Mouse (Mus musculus): ENCODE measurements around the gene Dlgap1. TPM values are rescaled to one million over a fixed set of nuclear protein-coding genes. Genes with fewer than 3 reads are reported as not detected.
"Not testable (repeated sequence)": the region's sequence is repeated elsewhere in the genome, so short reads cannot be mapped to it uniquely, and the experiment has no call there.

Gene Dlgap1
- polyA plus RNA-seq, 1 experiment from 2014 or later = 1.6 TPM

- no peaks in the 10 kb centered on the region for H3K9me3 ChIP-seq (ENCODE audit: control insufficient read depth, low read length)
- no peak overlapping the region for H3K4me3 ChIP-seq (ENCODE audit: low read depth, low read length)
- no peak overlapping the region for H3K9ac ChIP-seq (ENCODE audit: low read depth, low read length)
- no peak overlapping the region for H3K27ac ChIP-seq (ENCODE audit: low read depth, low read length)
- H3K4me1 ChIP-seq (replicated peaks; ENCODE audit: control insufficient read depth, insufficient read depth, low read length) = peaks cover 5% of the 10 kb centered on the region; the same call in 1 of the 2 replicates
- H3K4me2 ChIP-seq = no peak overlapping the region
- no peaks in the 10 kb centered on the region for H3K36me3 ChIP-seq (ENCODE audit: control insufficient read depth, insufficient read depth, low read length)
- H3K27me3 ChIP-seq (replicated peaks; ENCODE audit: control insufficient read depth, insufficient read depth, low read length) = peaks cover 11% of the 10 kb centered on the region
- WGBS = 72% methylated on average over 4 of the region's 4 CpGs
- no peak for DNase-seq (ENCODE audit: low spot score)
- no peak for ATAC-seq (replicated peaks; ENCODE audit: low FRiP score)
Measured at GRCm38 (mm10) chr17:70831591-70831990, 862.7 kb downstream of the Dlgap1 start.

- H3K4me2 ChIP-seq = no peak overlapping the region
- WGBS = 54% methylated on average over 9 of the region's 9 CpGs
- peaks cover 11% of the 10 kb centered on the region for H3K27me3 ChIP-seq (replicated peaks; ENCODE audit: control insufficient read depth, insufficient read depth, low read length)
- H3K9ac ChIP-seq (ENCODE audit: low read depth, low read length) = no peak overlapping the region
- ATAC-seq (replicated peaks; ENCODE audit: low FRiP score) (no peak), DNase-seq (ENCODE audit: low spot score) (no peak)
- no peak overlapping the region for H3K4me3 ChIP-seq (ENCODE audit: low read depth, low read length)
- no peaks in the 10 kb centered on the region for H3K9me3 ChIP-seq (ENCODE audit: control insufficient read depth, low read length)
- H3K4me1 ChIP-seq (replicated peaks; ENCODE audit: control insufficient read depth, insufficient read depth, low read length) = peaks cover 5% of the 10 kb centered on the region; the same call in 1 of the 2 replicates
- H3K36me3 ChIP-seq (ENCODE audit: control insufficient read depth, insufficient read depth, low read length) = no peaks in the 10 kb centered on the region
- no peak overlapping the region for H3K27ac ChIP-seq (ENCODE audit: low read depth, low read length)
Measured at GRCm38 (mm10) chr17:70832544-70832943, 863.7 kb downstream of the Dlgap1 start.

GRCm38 (mm10) chr17:70834430-70834965 lies 865.6 kb downstream of the Dlgap1 start:
- no peaks in the 10 kb centered on the region for H3K9me3 ChIP-seq (ENCODE audit: control insufficient read depth, low read length)
- DNase-seq (ENCODE audit: low spot score) = peak; percentile 49
- H3K4me1 ChIP-seq (replicated peaks; ENCODE audit: control insufficient read depth, insufficient read depth, low read length) = peaks cover 5% of the 10 kb centered on the region; the same call in 1 of the 2 replicates
- ATAC-seq (replicated peaks; ENCODE audit: low FRiP score) = peak; percentile 58
- peaks cover 11% of the 10 kb centered on the region for H3K27me3 ChIP-seq (replicated peaks; ENCODE audit: control insufficient read depth, insufficient read depth, low read length)
- WGBS = 1% methylated on average over 29 of the region's 29 CpGs
- H3K9ac ChIP-seq (ENCODE audit: low read depth, low read length) = peak overlapping the region; percentile 38; the same call in 1 of the 2 replicates
- peak overlapping the region; percentile 70 for H3K4me2 ChIP-seq
- H3K4me3 ChIP-seq (ENCODE audit: low read depth, low read length) = peak overlapping the region; percentile 44
- H3K36me3 ChIP-seq (ENCODE audit: control insufficient read depth, insufficient read depth, low read length) = no peaks in the 10 kb centered on the region
- H3K27ac ChIP-seq (ENCODE audit: low read depth, low read length) = 0 out of 2 replicates have a peak overlapping the region, but pooled peaks have one; percentile 55

GRCm38 (mm10) chr17:70835071-70835790 lies 866.4 kb downstream of the Dlgap1 start:
- H3K27ac ChIP-seq (ENCODE audit: low read depth, low read length) = no peak overlapping the region
- no peak for DNase-seq (ENCODE audit: low spot score)
- 0 out of 2 replicates have a peak overlapping the region, but pooled peaks have one; percentile 38 for H3K9ac ChIP-seq (ENCODE audit: low read depth, low read length)

GRCm38 (mm10) chr17:70836820-70837219 lies 867.9 kb downstream of the Dlgap1 start:
- Histone ChIP-seq H3K4me1 (replicated peaks; ENCODE audit: control insufficient read depth, insufficient read depth, low read length) (peaks cover 5% of the 10 kb centered on the region; the same call in 1 of the 2 replicates), H3K9me3 (ENCODE audit: control insufficient read depth, low read length) (no peaks in the 10 kb centered on the region), H3K4me3 (ENCODE audit: low read depth, low read length) (no peak overlapping the region), H3K9ac (ENCODE audit: low read depth, low read length) (no peak overlapping the region), H3K4me2 (no peak overlapping the region), H3K27ac (ENCODE audit: low read depth, low read length) (no peak overlapping the region), H3K27me3 (replicated peaks; ENCODE audit: control insufficient read depth, insufficient read depth, low read length) (peaks cover 11% of the 10 kb centered on the region), H3K36me3 (ENCODE audit: control insufficient read depth, insufficient read depth, low read length) (no peaks in the 10 kb centered on the region)
- WGBS = 69% methylated on average over 7 of the region's 7 CpGs
- DNase-seq (ENCODE audit: low spot score) (no peak), ATAC-seq (replicated peaks; ENCODE audit: low FRiP score) (no peak)

More at GRCm38 (mm10) chr17:70835071-70835790, 866.4 kb downstream of the Dlgap1 start:
- Histone ChIP-seq H3K4me2 (peak overlapping the region; percentile 70), H3K4me1 (replicated peaks; ENCODE audit: control insufficient read depth, insufficient read depth, low read length) (peaks cover 5% of the 10 kb centered on the region; the same call in 1 of the 2 replicates), H3K4me3 (ENCODE audit: low read depth, low read length) (peak overlapping the region; percentile 44), H3K36me3 (ENCODE audit: control insufficient read depth, insufficient read depth, low read length) (no peaks in the 10 kb centered on the region), H3K9me3 (ENCODE audit: control insufficient read depth, low read length) (no peaks in the 10 kb centered on the region), H3K27me3 (replicated peaks; ENCODE audit: control insufficient read depth, insufficient read depth, low read length) (peaks cover 11% of the 10 kb centered on the region)
- 9% methylated on average over 10 of the region's 10 CpGs for WGBS
- ATAC-seq (replicated peaks; ENCODE audit: low FRiP score) = no peak

- not testable (repeated sequence) for ATAC-seq (replicated peaks; ENCODE audit: low FRiP score); H3K9ac ChIP-seq (ENCODE audit: low read depth, low read length); H3K4me3 ChIP-seq (ENCODE audit: low read depth, low read length); H3K27ac ChIP-seq (ENCODE audit: low read depth, low read length); H3K4me2 ChIP-seq; H3K4me1 ChIP-seq (replicated peaks; ENCODE audit: control insufficient read depth, insufficient read depth, low read length); DNase-seq (ENCODE audit: low spot score); H3K9me3 ChIP-seq (ENCODE audit: control insufficient read depth, low read length); H3K36me3 ChIP-seq (ENCODE audit: control insufficient read depth, insufficient read depth, low read length)
- WGBS = 92% methylated on average over 5 of the region's 6 CpGs
- H3K27me3 ChIP-seq (replicated peaks; ENCODE audit: control insufficient read depth, insufficient read depth, low read length) = peaks cover 11% of the 10 kb centered on the region
Measured at GRCm38 (mm10) chr17:70837474-70837873, 868.6 kb downstream of the Dlgap1 start.

GRCm38 (mm10) chr17:70838031-70838430 lies 869.2 kb downstream of the Dlgap1 start:
- DNase-seq (ENCODE audit: low spot score) = no peak
- Histone ChIP-seq H3K9me3 (ENCODE audit: control insufficient read depth, low read length) (no peaks in the 10 kb centered on the region), H3K4me1 (replicated peaks; ENCODE audit: control insufficient read depth, insufficient read depth, low read length) (peaks cover 5% of the 10 kb centered on the region; the same call in 1 of the 2 replicates), H3K27me3 (replicated peaks; ENCODE audit: control insufficient read depth, insufficient read depth, low read length) (peaks cover 11% of the 10 kb centered on the region), H3K4me2 (no peak overlapping the region), H3K9ac (ENCODE audit: low read depth, low read length) (no peak overlapping the region), H3K36me3 (ENCODE audit: control insufficient read depth, insufficient read depth, low read length) (0 out of 2 replicates have a peak, but pooled peaks cover 3% of the 10 kb centered on the region), H3K4me3 (ENCODE audit: low read depth, low read length) (no peak overlapping the region), H3K27ac (ENCODE audit: low read depth, low read length) (no peak overlapping the region)
- ATAC-seq (replicated peaks; ENCODE audit: low FRiP score) = no peak
- 76% methylated on average over 7 of the region's 7 CpGs for WGBS

- Histone ChIP-seq H3K27me3 (replicated peaks; ENCODE audit: control insufficient read depth, insufficient read depth, low read length) (peaks cover 11% of the 10 kb centered on the region), H3K9ac (ENCODE audit: low read depth, low read length) (no peak overlapping the region), H3K4me2 (no peak overlapping the region), H3K4me1 (replicated peaks; ENCODE audit: control insufficient read depth, insufficient read depth, low read length) (peaks cover 5% of the 10 kb centered on the region; the same call in 1 of the 2 replicates), H3K4me3 (ENCODE audit: low read depth, low read length) (no peak overlapping the region), H3K36me3 (ENCODE audit: control insufficient read depth, insufficient read depth, low read length) (0 out of 2 replicates have a peak, but pooled peaks cover 3% of the 10 kb centered on the region), H3K9me3 (ENCODE audit: control insufficient read depth, low read length) (no peaks in the 10 kb centered on the region), H3K27ac (ENCODE audit: low read depth, low read length) (no peak overlapping the region)
- DNase-seq (ENCODE audit: low spot score) (no peak), ATAC-seq (replicated peaks; ENCODE audit: low FRiP score) (no peak)
- 78% methylated on average over 5 of the region's 5 CpGs for WGBS
Measured at GRCm38 (mm10) chr17:70838533-70838932, 869.7 kb downstream of the Dlgap1 start.
